Mouse (Mus musculus): Measurements from ENCODE around the gene Sdr39u1.

Gene Sdr39u1

GRCm38 (mm10) chr14:55852646-55853551, 47.2 kb downstream of the Sdr39u1 start:
- no peak for DNase-seq

GRCm38 (mm10) chr14:55850885-55851284, 49.2 kb downstream of the Sdr39u1 start:
- no peak for DNase-seq
